Mouse (Mus musculus): ENCODE measurements around the gene 2900026A02Rik.

2900026A02Rik gene

DNA sequence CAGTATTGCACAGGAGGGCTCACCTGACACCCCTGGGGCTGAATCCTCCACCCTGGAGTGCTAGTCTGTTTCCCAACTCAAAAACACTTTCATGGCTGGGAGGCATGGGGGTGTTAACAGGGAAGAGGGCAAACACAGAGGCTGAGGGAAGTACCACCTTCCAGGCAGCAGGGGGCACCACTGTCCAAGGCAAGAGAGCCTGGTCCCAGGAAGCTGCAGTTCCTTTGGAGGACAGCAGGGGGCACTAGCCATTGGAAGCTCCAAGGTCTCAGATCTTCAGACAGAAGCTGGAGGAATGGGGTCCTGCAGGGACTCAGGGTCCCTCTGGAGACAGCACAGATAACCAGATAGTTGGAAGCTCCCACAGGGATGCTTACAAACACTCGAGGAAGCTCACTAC lies 121.5 kb downstream of the 2900026A02Rik start:
- DNase-seq (ENCODE audit: low read depth, low spot score) = peak; percentile 80

DNA sequence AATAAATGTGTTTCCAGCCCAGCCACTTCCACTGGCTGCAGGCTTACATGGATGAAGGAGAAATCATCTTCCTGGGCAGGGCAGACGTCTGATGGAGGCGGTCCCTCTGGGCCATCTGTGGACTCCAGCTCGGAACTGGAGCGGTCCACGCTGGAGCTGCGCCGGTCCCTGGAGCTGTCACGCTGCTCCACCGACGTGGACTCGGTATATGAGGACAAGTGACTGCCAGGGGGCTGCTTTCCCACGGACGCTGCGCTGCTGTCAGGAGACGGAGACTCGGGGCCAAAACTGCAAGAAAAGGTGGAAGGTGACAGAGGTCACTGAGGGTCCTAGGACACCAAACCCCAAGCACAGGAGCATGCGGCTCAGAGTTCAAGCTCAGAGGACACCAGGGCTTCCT lies 123.5 kb downstream of the 2900026A02Rik start:
- DNase-seq (ENCODE audit: low read depth, low spot score) = no peak

- no peak for DNase-seq (ENCODE audit: low read depth, low spot score)
Measured at GRCm38 (mm10) chr5:113095456-113095855, 125.6 kb downstream of the 2900026A02Rik start.

DNA sequence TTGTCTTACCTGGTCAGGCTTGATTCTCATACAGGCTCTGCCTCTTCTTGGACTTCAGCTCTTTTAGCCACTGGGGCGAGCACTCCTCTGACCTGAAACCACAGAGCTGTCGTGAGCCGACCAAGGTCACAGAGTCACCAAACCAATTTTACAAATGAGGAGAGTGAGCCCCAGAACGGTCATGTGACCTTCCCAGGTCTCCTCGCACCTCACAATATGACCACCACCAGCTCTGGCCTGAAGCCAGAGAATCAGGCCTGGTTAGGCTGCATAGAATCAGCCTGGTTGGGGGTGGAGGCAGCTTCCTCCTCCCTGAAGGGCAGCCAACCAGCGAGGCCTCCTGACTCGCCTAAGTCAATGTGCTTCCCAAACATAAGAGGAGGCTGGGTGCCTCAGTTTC lies 128.6 kb downstream of the 2900026A02Rik start:
- no peak for DNase-seq (ENCODE audit: low read depth, low spot score)

GRCm38 (mm10) chr5:113091162-113091561 lies 129.9 kb downstream of the 2900026A02Rik start:
- DNase-seq (ENCODE audit: low read depth, low spot score) = peak; percentile 68

GRCm38 (mm10) chr5:113090750-113091149 lies 130.3 kb downstream of the 2900026A02Rik start:
- no peak for DNase-seq (ENCODE audit: low read depth, low spot score)

- no peak for DNase-seq (ENCODE audit: low read depth, low spot score)
Measured at GRCm38 (mm10) chr5:113090077-113090690, 130.9 kb downstream of the 2900026A02Rik start.

DNA sequence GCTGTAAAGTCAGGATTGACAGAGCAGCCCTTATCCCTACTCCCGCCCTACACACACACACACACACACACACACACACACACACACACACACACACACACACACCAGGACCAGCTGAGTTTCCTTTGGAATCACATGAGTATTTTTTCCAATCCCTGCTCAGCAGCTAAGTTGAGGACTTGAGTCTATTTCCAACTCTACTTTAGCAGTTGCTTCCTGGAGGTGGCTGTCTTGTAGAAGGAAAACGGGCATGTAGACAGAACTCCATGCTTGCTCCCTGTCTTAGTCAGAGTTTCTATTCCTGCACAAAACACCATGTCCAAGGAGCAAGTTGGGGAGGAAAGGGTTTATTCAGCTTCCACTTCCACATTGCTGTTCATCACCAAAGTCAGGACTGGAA lies 133.6 kb downstream of the 2900026A02Rik start:
- DNase-seq (ENCODE audit: low read depth, low spot score) = no peak

- no peak for DNase-seq (ENCODE audit: low read depth, low spot score)
Measured at GRCm38 (mm10) chr5:113086990-113087389, 134.0 kb downstream of the 2900026A02Rik start.

- DNase-seq (ENCODE audit: low read depth, low spot score) = no peak
Measured at GRCm38 (mm10) chr5:113086439-113086838, 134.6 kb downstream of the 2900026A02Rik start.

- no peak for DNase-seq (ENCODE audit: low read depth, low spot score)
Measured at GRCm38 (mm10) chr5:113085931-113086330, 135.1 kb downstream of the 2900026A02Rik start.

- peak; percentile 66 for DNase-seq (ENCODE audit: low read depth, low spot score)
Measured at GRCm38 (mm10) chr5:113084309-113084708, 136.7 kb downstream of the 2900026A02Rik start.

GRCm38 (mm10) chr5:113082356-113083168 lies 138.5 kb downstream of the 2900026A02Rik start:
- DNase-seq (ENCODE audit: low read depth, low spot score) = no peak

- DNase-seq (ENCODE audit: low read depth, low spot score) = no peak
Measured at GRCm38 (mm10) chr5:113081439-113081838, 139.6 kb downstream of the 2900026A02Rik start, which contains the start of gene Crybb3. Gene Crybb3 (minus strand): TSS chr5:113081584.

- no peak for DNase-seq (ENCODE audit: low read depth, low spot score)
Measured at GRCm38 (mm10) chr5:113081020-113081419, 140.0 kb downstream of the 2900026A02Rik start.

DNA sequence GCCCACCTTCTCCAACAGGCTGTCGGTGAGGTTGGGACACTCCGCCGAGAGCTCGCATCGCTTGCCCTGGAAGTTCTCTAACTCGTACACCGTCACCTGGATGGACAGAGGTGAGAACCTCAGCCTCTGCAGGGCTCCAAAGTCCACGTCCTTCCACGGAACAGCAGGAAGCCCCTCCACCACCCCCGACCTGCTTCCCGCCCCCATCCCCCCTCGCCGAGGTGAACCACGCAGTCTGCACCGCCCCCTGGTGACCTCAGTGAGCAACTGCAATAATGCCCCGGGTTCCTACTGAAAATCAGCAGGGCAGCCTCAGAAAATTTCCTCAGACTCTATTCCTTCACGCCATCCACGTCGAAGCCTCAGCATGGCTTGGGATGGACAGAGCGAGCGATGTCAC lies 141.3 kb downstream of the 2900026A02Rik start:
- DNase-seq (ENCODE audit: low read depth, low spot score) = peak; percentile 62

- peak; percentile 66 for DNase-seq (ENCODE audit: low read depth, low spot score)
Measured at GRCm38 (mm10) chr5:113078686-113079085, 142.3 kb downstream of the 2900026A02Rik start.

DNA sequence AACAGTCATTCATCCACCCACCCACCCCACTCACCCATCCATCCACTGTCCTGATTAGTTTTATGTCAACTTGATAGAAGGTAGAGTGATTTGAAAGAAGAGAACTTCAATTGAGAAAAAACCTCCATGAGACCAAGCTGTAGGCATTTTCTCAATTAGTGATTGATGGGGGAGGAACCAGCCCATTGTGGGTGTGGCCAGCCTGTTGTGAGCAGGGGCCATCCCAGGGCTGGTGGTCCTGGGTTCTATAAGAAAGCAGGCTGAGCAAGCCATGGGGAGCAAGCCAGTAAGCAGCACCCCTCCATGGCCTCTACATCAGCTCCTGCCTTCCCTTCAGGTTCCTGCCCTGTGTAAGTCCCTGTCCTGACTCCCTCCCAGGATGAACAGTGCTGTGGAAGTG lies 151.0 kb downstream of the 2900026A02Rik start, which contains the start of gene Crybb2:
Crybb2 (minus strand) TSS at position 101 of the 400 bp plus-strand sequence.
- DNase-seq (ENCODE audit: low read depth, low spot score) = no peak

DNA sequence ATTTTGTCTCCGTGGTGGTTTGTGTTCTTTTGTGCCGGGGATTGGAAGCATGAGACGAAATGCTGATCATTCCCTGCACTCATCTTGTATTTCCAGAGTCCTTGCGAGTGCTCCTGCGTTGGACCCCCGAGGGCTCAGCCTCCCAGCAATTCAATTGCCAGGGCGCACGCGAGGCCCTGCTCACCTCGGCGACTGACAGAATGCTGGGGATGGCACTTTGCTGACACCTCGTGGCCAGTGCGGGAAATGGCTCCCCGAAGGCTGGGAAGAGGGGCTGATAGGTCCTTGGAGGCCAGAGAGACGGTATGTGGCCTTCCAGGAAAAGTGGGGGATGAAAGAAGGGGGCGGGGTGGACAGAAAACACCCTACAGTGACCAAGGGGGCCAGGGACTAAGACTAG lies 166.7 kb downstream of the 2900026A02Rik start:
- DNase-seq (ENCODE audit: low read depth, low spot score) = peak; percentile 65

DNA sequence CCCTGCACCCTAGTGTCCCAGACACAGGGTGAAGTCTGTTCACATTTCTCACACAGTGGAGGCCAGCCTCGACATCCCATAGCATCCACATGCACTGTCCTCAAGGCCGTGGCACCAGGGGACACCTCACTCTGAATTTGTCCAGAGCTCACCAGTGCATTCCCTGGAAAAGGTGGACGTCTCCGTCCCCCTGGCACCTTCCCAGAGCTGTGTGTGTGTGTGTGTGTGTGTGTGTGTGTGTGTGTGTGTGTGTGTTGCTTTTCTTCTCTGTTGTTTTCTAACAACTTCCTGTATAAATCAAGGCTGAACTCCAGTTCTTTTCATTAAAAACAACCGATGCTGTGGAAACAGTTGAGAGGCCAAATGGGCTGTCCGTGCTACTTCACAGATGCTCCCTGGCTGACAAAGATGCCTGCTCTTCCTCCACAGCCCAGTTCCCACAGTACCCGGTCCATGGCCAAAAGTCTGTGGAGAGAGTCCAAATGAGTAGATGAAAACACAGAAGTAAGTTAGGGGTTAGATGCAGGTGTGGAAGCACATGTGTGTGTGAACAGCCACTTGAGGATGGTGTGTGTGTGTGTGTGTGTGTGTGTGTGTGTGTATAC lies 170.4 kb downstream of the 2900026A02Rik start:
- DNase-seq (ENCODE audit: low read depth, low spot score) = no peak

GRCm38 (mm10) chr5:113049876-113050275 lies 171.2 kb downstream of the 2900026A02Rik start:
- no peak for DNase-seq (ENCODE audit: low read depth, low spot score)

GRCm38 (mm10) chr5:113045511-113046273 lies 175.3 kb downstream of the 2900026A02Rik start:
- DNase-seq (ENCODE audit: low read depth, low spot score) = no peak

Data from ES-CJ7 (cell line).